Mouse (Mus musculus) gonadal fat pad, adult 2 months (tissue): ENCODE results near the gene Grin2d. TPM values are rescaled to one million over a fixed set of nuclear protein-coding genes. Genes with fewer than 3 reads are reported as not detected.
"Not testable (repeated sequence)": the region's sequence is repeated elsewhere in the genome, so short reads cannot be mapped to it uniquely, and the experiment has no call there.

Experiments
- DNase-seq: peaks from one replicate; pipeline ENCODE4 v3.0.0-alpha.2; 2012; ENCODE audit warnings: low read depth
- polyA plus RNA-seq: library from polyadenylated mRNA; depleted of rRNA; stranded (reverse); fragments of >200 nt; gene quantifications from 2 replicates; pipeline ENCODE4 v1.2.3, GENCODE M21; 2012; rRNA removed

Grin2d gene
- polyA plus RNA-seq = 1.3 and 1.8 TPM in 2 replicates

GRCm38 (mm10) chr7:45878278-45878677 lies at the start of gene Grin2d:
TSS of gene Grin2d (minus strand) at chr7:45878378.
- DNase-seq = not testable (repeated sequence)

- DNase-seq = no peak
These were observed 46.2 kb upstream of the Grin2d start for GRCm38 (mm10) chr7:45924429-45924816.

DNA sequence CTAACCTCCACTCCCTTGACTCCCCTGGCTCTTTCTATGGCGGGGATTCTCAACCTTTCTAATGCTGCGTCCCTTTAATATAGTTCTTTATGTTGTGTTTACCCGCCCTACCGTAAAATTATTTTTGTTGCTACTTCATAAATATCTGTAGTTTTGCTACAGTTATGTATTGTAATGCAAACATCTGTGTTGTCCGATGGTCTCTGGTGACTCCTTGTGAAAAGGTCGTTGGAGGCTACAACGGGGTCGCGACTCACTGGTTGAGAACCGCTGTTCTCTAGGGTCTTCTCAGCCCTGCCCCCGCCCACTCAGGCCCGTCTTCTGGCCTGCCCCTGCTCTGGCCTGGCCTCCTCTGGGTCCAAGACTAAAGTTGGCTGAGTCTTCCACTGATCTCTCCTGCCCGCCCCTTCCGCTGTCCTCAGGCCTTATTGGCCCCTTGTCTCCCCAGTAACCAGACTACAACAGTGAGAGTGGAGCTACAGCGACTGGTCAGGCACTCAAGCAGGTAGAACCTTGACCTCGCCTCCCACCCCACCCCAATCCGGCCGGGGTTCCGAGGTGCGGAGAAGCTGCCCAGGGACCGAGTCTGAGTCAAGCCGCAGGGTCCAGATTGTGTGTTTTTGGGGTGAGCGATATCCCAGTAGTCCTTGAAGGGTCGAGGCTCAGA lies 45.7 kb upstream of the Grin2d start, which contains the start of gene Ccdc114:
TSS of gene Ccdc114 (plus strand) at position 311 of the 667 bp plus-strand sequence.
- DNase-seq = no peak

DNA sequence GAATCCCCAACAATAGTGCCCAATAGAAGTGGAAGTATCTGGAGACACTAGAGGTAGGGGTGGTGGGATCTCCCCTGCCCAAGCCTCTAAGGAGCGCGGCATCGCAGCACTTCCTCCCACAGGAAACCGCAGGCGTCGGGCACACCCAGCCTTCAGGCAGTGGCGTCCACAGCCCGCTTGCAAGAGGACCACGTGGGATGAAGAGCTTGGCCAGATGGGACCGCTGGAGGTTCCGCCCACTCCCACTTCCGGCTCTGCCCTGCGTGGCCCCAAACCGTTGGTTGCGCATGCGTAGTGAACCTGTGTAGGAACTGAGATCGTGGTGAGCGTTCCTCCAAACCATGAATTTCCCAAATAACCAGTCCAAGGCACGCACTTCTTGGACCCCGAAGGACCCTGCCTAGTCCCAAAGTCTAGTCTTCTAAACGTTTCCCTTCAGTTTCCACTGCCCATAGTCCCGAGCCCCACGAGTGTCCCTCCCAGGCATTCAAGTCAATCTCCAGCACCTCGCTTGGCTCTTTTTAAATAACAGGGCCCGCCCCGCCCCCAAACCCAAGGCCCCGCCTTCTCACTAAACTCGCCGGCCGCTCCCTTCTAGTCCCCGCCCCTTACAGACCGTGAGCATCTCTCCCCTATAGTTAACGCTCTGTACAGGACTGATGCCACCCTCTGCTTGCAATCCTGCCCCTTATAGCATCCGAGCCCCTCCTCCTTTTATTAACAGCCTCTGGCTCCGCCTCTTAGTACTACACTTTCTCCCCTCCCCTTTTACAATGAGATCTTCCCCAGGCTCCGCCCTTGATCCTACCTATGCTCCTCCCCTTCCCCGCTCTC lies 45.0 kb upstream of the Grin2d start:
- peak; percentile 38 for DNase-seq

- DNase-seq = no peak
These were observed 43.9 kb upstream of the Grin2d start for GRCm38 (mm10) chr7:45921950-45922600.

- DNase-seq = no peak
These were observed 43.1 kb upstream of the Grin2d start, which contains the start of gene Emp3 for GRCm38 (mm10) chr7:45921242-45921621. TSS of gene Emp3 (minus strand) at chr7:45921404.

GRCm38 (mm10) chr7:45920583-45921241 lies 42.5 kb upstream of the Grin2d start:
- no peak for DNase-seq

DNA sequence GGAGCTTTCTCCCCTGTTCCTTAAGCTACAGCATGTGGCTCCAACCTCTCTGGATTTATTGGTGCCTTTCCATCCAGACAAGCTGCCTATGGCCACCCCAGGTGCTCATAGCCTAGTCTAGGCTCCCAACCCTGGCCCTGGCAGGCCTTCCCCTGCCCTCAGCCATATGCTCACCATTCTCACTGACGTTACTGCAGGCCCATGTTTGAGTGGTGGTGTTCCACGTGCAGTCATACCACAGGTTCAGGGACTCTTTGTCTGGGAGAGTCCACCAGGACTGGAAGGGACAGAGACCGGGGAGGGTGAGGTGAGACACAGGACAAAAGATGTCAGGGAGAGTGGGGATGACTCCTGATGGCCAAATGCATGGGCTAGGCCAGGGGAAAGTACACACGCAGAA lies 41.6 kb upstream of the Grin2d start:
- DNase-seq = no peak

DNA sequence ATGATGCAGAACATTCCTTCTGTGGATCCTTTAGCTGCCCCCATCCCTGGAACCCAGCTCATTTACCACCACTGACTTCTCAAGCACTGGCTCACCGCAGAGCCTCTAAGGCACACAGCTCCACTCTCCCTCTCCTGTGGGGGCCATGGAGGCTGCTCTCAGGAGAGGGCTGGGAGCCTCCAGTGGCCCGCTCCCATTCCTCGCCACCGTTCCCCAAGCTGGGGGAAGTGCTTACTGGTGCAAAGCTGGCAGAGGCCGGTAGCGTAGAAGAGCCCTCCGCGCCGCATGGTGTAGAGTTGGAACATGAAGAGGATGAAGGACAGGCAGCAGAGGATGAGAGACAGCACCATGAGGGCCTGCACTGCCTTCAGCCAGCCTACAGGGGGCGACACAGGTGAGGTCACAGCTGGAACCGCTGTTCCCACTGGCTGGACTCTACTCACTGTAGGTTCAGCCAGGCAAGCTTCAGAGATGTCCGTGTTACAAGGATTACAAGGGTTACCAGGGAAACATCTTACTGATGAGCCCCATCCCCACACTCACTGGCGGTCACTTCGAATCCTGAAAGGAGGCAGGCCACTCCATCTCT lies 41.0 kb upstream of the Grin2d start:
- no peak for DNase-seq

- no peak for DNase-seq
These were observed 39.7 kb upstream of the Grin2d start for GRCm38 (mm10) chr7:45917926-45918325.

DNA sequence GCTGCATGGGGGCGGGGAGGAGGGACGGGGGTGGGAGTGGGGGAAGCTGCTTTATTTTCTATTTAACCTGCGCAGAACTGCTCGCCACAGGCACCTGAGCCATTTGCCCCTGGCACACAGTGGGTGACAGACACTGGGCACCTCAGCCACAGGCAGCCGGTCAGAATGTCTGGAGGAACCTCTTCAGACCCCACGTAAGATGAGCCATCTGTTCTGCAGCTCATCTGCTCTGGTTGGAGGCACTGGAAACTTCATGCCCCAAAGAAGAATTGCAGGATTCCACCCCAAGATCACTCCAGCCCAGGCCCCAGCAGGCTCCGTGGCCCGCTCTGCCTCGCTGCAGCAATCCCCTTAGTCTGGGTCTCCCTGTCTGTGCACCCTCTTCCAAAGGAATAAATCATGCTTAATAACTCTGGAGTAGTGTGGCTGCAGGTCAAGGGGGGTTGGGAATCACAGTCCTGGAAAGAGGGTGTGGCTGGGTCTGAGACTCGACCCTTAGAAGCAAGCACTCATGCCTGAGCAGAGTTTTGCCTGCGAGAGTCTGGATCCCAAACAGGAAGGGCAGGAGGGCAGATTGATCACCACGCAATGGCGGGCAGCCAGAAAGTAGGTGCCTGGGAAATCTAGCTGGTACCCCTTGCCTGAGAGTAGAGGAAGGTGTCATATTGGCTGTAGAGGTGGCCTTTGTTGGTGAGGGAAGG lies 39.0 kb upstream of the Grin2d start:
- DNase-seq = no peak

- no peak for DNase-seq
These were observed 38.2 kb upstream of the Grin2d start for GRCm38 (mm10) chr7:45916056-45917003.

GRCm38 (mm10) chr7:45915011-45915410 lies 36.8 kb upstream of the Grin2d start:
- no peak for DNase-seq

- DNase-seq = no peak
These were observed 35.9 kb upstream of the Grin2d start for GRCm38 (mm10) chr7:45914067-45914466.

DNA sequence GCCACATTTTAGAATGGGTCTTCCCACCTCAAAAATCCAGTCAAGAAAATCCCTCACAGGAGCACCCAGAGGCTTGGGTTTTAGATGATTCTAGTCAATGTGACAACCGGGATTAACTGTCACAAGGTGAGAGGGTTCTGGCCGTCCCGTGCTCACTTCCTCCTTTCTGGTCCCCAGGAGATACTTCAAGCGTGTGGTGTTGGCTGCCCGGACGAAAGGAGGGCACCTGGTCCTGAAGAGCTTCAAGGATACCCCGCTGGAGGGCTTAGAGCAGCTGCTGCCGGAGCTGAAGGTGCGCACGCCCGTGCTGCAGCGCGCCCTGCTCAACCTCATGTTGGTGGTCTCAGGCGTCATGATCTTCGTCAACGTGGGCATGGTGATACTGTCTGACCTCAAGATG lies 31.0 kb upstream of the Grin2d start:
- no peak for DNase-seq

- DNase-seq = no peak
These were observed 30.2 kb upstream of the Grin2d start for GRCm38 (mm10) chr7:45908384-45908783.

- DNase-seq = no peak
These were observed 28.4 kb upstream of the Grin2d start for GRCm38 (mm10) chr7:45906622-45907021.

- no peak for DNase-seq
These were observed 24.4 kb upstream of the Grin2d start for GRCm38 (mm10) chr7:45902481-45903002.

- DNase-seq = no peak
These were observed 23.4 kb upstream of the Grin2d start for GRCm38 (mm10) chr7:45901562-45901961.
